Comparison of ENCODE assay signal across 9 mouse cellular contexts in genomic region chr17:73222077-73222476, GRCm38 (mm10).
DNase-seq lines count a peak whose midpoint lies in the region; ATAC-seq and TF ChIP-seq lines count a peak whose summit lies in the region.
"Had no signal": no experiment of that assay in that cellular context is flagged by ENCODE, and none has a peak within 500 bp of the region (broad histone marks: within the 10 kb centered on the region; RNA-seq: fewer than 3 reads in every experiment).

No protein-coding gene starts in this region.

- TF ChIP-seq POLR2A in thymus, adult 2 months (IDR thresholded peaks at IDR 0.05; ENCODE audit: control insufficient read depth, extremely low read depth, insufficient read depth, low read length, poor library complexity) = no peak

- WGBS in lung, embryonic 15.5 days = 43% methylated on average over 7 of the region's 7 CpGs
- WGBS in heart, embryonic 16.5 days = 27% methylated on average over 7 of the region's 7 CpGs
- 10% methylated on average over 7 of the region's 7 CpGs for WGBS in thymus, adult 2 months

- H3K27ac ChIP-seq in lung, embryonic 15.5 days = 0 out of 2 replicates have a peak overlapping the region, but pooled peaks have one; percentile 4
- peak overlapping the region; percentile 73 for H3K27ac ChIP-seq in heart, embryonic 16.5 days (ENCODE audit: low read length)
- no peak overlapping the region for H3K27ac ChIP-seq in thymus, adult 2 months (ENCODE audit: control insufficient read depth, insufficient read depth, low read length)

- no peak overlapping the region for H3K4me2 ChIP-seq in lung, embryonic 15.5 days
- H3K4me2 ChIP-seq in heart, embryonic 16.5 days (ENCODE audit: low read depth, low read length) = no peak overlapping the region

- no peak for DNase-seq in lung, adult 18-20 months
- peak; percentile 52 for DNase-seq in thymus, adult 2 months
- no peak for DNase-seq in embryo, embryonic 11 days
- DNase-seq in embryo, embryonic 9.5 days (ENCODE audit: extremely low spot score) = no peak
- DNase-seq: gastrocnemius, postnatal 14 days; kidney, adult 9 months had no signal

- H3K9me3 ChIP-seq in lung, embryonic 15.5 days = no peaks in the 10 kb centered on the region
- H3K9me3 ChIP-seq in heart, embryonic 16.5 days (replicated peaks; ENCODE audit: control insufficient read depth, low read length) = no peaks in the 10 kb centered on the region

- H3K36me3 ChIP-seq in lung, embryonic 15.5 days = no peaks in the 10 kb centered on the region
- H3K36me3 ChIP-seq in heart, embryonic 16.5 days (ENCODE audit: control insufficient read depth, insufficient read depth) = peaks cover under 1% of the 10 kb centered on the region; the same call in 1 of the 2 replicates
- H3K36me3 ChIP-seq in thymus, adult 2 months (ENCODE audit: control insufficient read depth, insufficient read depth, low read length) = no peaks in the 10 kb centered on the region

- ATAC-seq in lung, embryonic 15.5 days (ENCODE audit: borderline replicate concordance, extremely low read depth, low FRiP score, low TSS enrichment) = no peak
- ATAC-seq in activated CD4-positive, CD25-positive, alpha-beta regulatory T cell, adult 4 months = peak; percentile 90
- no peak for ATAC-seq in heart, embryonic 16.5 days (replicated peaks; ENCODE audit: extremely low read depth, insufficient read depth, low FRiP score)

- H3K9ac ChIP-seq in lung, embryonic 15.5 days = no peak overlapping the region
- no peak overlapping the region; the same call in 1 of the 2 replicates for H3K9ac ChIP-seq in heart, embryonic 16.5 days (ENCODE audit: low read length)

- H3K4me3 ChIP-seq in lung, embryonic 15.5 days = no peak overlapping the region
- H3K4me3 ChIP-seq in heart, embryonic 16.5 days (ENCODE audit: low read length) = no peak overlapping the region
- H3K4me3 ChIP-seq in thymus, adult 2 months (ENCODE audit: control insufficient read depth, insufficient read depth, low read length) = no peak overlapping the region

- H3K4me1 ChIP-seq in lung, embryonic 15.5 days = peaks cover 28% of the 10 kb centered on the region
- peaks cover 51% of the 10 kb centered on the region for H3K4me1 ChIP-seq in heart, embryonic 16.5 days (ENCODE audit: control insufficient read depth, insufficient read depth, low read length)
- H3K4me1 ChIP-seq in thymus, adult 2 months (replicated peaks; ENCODE audit: control insufficient read depth, insufficient read depth, low read length) = peaks cover 17% of the 10 kb centered on the region

- TF ChIP-seq CTCF in thymus, adult 2 months (IDR thresholded peaks at IDR 0.05; ENCODE audit: borderline replicate concordance, control insufficient read depth, extremely low read depth, insufficient read depth, low read length, poor library complexity) = no peak

- no peaks in the 10 kb centered on the region for H3K27me3 ChIP-seq in lung, embryonic 15.5 days
- H3K27me3 ChIP-seq in heart, embryonic 16.5 days (ENCODE audit: control insufficient read depth, insufficient read depth, low read length) = no peaks in the 10 kb centered on the region
- no peaks in the 10 kb centered on the region for H3K27me3 ChIP-seq in thymus, adult 2 months (ENCODE audit: control insufficient read depth, insufficient read depth, low read length)
